Mouse (Mus musculus): ENCODE measurements at regions not wholly inside any gene's neighbourhood (a gene's known extent, or its start where the extent isn't known, plus 50 kb on each side); places are given as distances from the start of the nearest gene placed in this dataset.

DNA sequence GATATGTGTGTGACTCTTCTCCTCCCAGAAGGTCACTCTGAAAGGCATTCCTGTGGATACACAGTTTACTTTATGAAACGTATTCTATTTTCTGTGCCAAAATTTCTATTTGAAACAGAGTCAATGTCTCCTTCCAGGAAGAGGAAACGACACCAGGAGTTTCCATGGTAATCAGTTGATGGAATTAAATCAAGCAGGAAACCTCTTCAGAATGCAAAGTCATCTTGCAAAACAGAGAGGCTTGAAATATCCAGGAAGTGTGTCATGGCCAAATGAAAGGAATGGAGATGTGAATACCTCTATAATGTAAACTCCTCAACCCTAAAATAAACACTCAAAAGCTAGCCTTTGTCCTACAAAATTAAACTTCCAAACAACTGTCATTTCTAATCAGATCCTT lies 189.0 kb upstream of the Agr3 start:
- Histone ChIP-seq H3K27ac (ENCODE audit: low read depth, low read length) (no peak overlapping the region), H3K9me3 (ENCODE audit: control insufficient read depth, low read length) (no peaks in the 10 kb centered on the region), H3K27me3 (ENCODE audit: control insufficient read depth, insufficient read depth, low read length) (no peaks in the 10 kb centered on the region), H3K4me1 (ENCODE audit: control insufficient read depth, insufficient read depth, low read length) (no peaks in the 10 kb centered on the region), H3K4me3 (ENCODE audit: low read depth, low read length) (no peak overlapping the region), H3K36me3 (ENCODE audit: control insufficient read depth, insufficient read depth, low read length) (no peaks in the 10 kb centered on the region), H3K9ac (ENCODE audit: low read length) (no peak overlapping the region), H3K4me2 (no peak overlapping the region)
- DNase-seq (ENCODE audit: low spot score, missing footprints) (no peak), ATAC-seq (ENCODE audit: low FRiP score) (no peak)
- WGBS = 74% methylated on average over 2 of the region's 2 CpGs

DNA sequence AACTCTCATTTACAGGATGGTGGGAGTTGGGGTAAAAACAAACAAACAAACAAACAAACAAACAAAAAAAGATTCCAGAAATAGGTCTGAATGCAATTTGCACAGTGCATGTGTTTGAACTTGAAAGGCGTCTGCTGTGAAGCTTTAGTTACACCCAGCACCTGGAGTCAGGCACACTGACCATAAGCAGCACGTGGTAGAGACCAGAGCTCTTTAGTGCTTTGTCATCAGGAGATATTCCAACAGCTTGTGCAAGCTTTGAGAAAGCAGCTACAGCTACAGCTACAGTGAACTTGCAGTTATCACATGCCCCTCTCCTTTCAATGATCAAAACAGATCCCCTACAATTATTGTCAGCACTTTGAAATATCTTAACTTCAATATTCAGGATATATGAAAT lies 190.4 kb upstream of the Agr3 start:
- no peak for DNase-seq (ENCODE audit: low spot score, missing footprints)
- H3K27ac ChIP-seq (ENCODE audit: low read depth, low read length) = no peak overlapping the region
- no peaks in the 10 kb centered on the region for H3K4me1 ChIP-seq (ENCODE audit: control insufficient read depth, insufficient read depth, low read length)
- no peak overlapping the region for H3K4me3 ChIP-seq (ENCODE audit: low read depth, low read length)
- H3K9ac ChIP-seq (ENCODE audit: low read length) = no peak overlapping the region
- no peaks in the 10 kb centered on the region for H3K36me3 ChIP-seq (ENCODE audit: control insufficient read depth, insufficient read depth, low read length)
- ATAC-seq (ENCODE audit: low FRiP score) = no peak
- H3K27me3 ChIP-seq (ENCODE audit: control insufficient read depth, insufficient read depth, low read length) = no peaks in the 10 kb centered on the region
- no peaks in the 10 kb centered on the region for H3K9me3 ChIP-seq (ENCODE audit: control insufficient read depth, low read length)
- H3K4me2 ChIP-seq = no peak overlapping the region
- WGBS = 83% methylated on average over 2 of the region's 2 CpGs

DNA sequence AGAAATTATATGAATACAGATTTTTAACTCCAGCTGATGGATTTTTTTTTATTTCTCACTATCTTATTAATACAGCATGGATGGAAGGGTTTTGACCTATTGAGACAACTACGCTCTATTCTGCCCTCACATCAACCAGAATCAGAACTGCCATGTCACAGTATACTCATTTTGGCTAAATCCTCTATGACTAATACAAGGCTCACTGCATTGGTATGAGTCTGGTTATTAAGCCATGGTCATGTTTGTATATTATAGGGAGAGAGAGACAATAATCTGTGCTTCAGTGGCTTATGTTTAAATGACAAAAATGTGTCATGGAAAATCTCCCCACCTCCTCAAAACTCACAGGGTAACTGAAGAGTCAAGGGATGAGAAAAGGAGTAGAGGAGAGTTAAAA lies 191.0 kb upstream of the Agr3 start:
- Histone ChIP-seq H3K4me3 (ENCODE audit: low read depth, low read length) (no peak overlapping the region), H3K4me2 (no peak overlapping the region), H3K9me3 (ENCODE audit: control insufficient read depth, low read length) (no peaks in the 10 kb centered on the region), H3K27ac (ENCODE audit: low read depth, low read length) (no peak overlapping the region), H3K9ac (ENCODE audit: low read length) (no peak overlapping the region), H3K36me3 (ENCODE audit: control insufficient read depth, insufficient read depth, low read length) (no peaks in the 10 kb centered on the region), H3K4me1 (ENCODE audit: control insufficient read depth, insufficient read depth, low read length) (no peaks in the 10 kb centered on the region), H3K27me3 (ENCODE audit: control insufficient read depth, insufficient read depth, low read length) (no peaks in the 10 kb centered on the region)
- DNase-seq (ENCODE audit: low spot score, missing footprints) = no peak
- WGBS = 94% methylated on average over 1 of the region's 1 CpGs
- ATAC-seq (ENCODE audit: low FRiP score) = no peak

DNA sequence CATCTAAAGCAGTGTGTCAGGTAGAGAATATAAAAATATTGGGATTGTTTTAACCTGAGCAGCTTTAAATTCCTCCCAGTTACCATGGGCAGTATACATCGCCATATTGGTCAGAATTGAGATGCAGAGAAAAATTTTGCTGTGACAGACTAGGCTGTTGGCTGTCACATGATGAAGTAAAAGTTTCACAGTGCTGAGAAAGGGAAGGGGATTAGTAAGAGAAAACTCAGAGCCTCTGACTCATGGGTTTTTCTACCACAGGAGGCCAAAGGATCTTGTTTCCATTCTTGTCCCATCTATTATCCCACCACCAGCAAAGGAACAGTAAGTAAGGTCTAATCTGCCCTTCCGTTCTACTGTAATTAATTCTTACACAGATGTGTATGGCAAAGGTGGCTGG lies 191.8 kb upstream of the Agr3 start:
- Histone ChIP-seq H3K36me3 (ENCODE audit: control insufficient read depth, insufficient read depth, low read length) (no peaks in the 10 kb centered on the region), H3K27me3 (ENCODE audit: control insufficient read depth, insufficient read depth, low read length) (no peaks in the 10 kb centered on the region), H3K9me3 (ENCODE audit: control insufficient read depth, low read length) (no peaks in the 10 kb centered on the region), H3K4me2 (no peak overlapping the region), H3K27ac (ENCODE audit: low read depth, low read length) (no peak overlapping the region), H3K4me1 (ENCODE audit: control insufficient read depth, insufficient read depth, low read length) (no peaks in the 10 kb centered on the region), H3K9ac (ENCODE audit: low read length) (no peak overlapping the region), H3K4me3 (ENCODE audit: low read depth, low read length) (no peak overlapping the region)
- no peak for DNase-seq (ENCODE audit: low spot score, missing footprints)
- WGBS = 91% methylated on average over 2 of the region's 2 CpGs
- ATAC-seq (ENCODE audit: low FRiP score) = no peak

DNA sequence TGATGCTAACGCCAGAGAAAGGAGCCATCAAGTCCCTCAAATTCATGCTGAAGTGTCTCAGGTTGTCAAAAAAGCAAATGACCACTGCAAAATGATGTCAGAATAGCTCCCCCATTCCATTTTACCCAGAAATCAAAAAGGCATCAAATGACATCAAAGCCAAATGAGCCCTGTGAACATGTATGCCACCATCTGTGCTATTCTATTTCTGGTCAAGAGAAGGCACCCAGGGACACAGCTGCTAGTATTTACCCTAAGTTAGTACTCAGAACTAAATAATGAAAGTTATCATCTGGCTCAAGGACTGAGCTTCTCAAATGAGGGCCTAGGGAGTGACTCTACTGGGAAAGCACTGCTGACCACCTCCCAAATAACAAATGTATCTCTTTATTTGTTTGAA lies 191.1 kb upstream of the Ahr start:
- no peaks in the 10 kb centered on the region for H3K36me3 ChIP-seq (ENCODE audit: control insufficient read depth, insufficient read depth, low read length)
- DNase-seq (ENCODE audit: low spot score, missing footprints) (no peak), ATAC-seq (ENCODE audit: low FRiP score) (no peak)
- H3K4me3 ChIP-seq (ENCODE audit: low read depth, low read length) = no peak overlapping the region
- no peaks in the 10 kb centered on the region for H3K4me1 ChIP-seq (ENCODE audit: control insufficient read depth, insufficient read depth, low read length)
- no peak overlapping the region for H3K4me2 ChIP-seq
- H3K27ac ChIP-seq (ENCODE audit: low read depth, low read length) = no peak overlapping the region
- no peaks in the 10 kb centered on the region for H3K9me3 ChIP-seq (ENCODE audit: control insufficient read depth, low read length)
- H3K27me3 ChIP-seq (ENCODE audit: control insufficient read depth, insufficient read depth, low read length) = no peaks in the 10 kb centered on the region
- WGBS = 71% methylated on average over 1 of the region's 1 CpGs
- no peak overlapping the region for H3K9ac ChIP-seq (ENCODE audit: low read length)

DNA sequence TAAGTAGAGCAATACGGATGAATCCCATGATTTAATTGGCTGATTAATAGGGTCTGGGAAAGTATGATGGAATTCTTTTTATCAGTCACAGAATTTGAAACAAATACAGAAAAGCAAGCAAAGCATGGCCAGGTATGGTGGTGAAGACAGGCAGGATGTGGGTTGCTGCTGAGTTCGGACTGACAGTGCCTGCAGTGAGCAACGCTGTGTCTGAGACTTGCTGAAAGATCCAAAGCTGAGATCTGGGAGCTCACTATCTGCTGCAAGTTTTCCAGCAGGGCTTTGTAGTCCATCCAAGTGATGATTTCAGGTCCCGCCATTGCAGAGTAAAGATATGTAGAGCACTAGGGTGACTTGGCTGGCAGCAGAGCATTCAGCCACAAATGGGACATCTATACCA lies 189.3 kb upstream of the Ahr start:
- DNase-seq (ENCODE audit: low spot score, missing footprints) = no peak
- WGBS = 96% methylated on average over 4 of the region's 4 CpGs
- no peaks in the 10 kb centered on the region for H3K27me3 ChIP-seq (ENCODE audit: control insufficient read depth, insufficient read depth, low read length)
- no peak overlapping the region for H3K4me2 ChIP-seq
- ATAC-seq (ENCODE audit: low FRiP score) = no peak
- no peak overlapping the region for H3K27ac ChIP-seq (ENCODE audit: low read depth, low read length)
- no peak overlapping the region for H3K4me3 ChIP-seq (ENCODE audit: low read depth, low read length)
- H3K9ac ChIP-seq (ENCODE audit: low read length) = no peak overlapping the region
- H3K36me3 ChIP-seq (ENCODE audit: control insufficient read depth, insufficient read depth, low read length) = no peaks in the 10 kb centered on the region
- H3K9me3 ChIP-seq (ENCODE audit: control insufficient read depth, low read length) = no peaks in the 10 kb centered on the region
- H3K4me1 ChIP-seq (ENCODE audit: control insufficient read depth, insufficient read depth, low read length) = no peaks in the 10 kb centered on the region

DNA sequence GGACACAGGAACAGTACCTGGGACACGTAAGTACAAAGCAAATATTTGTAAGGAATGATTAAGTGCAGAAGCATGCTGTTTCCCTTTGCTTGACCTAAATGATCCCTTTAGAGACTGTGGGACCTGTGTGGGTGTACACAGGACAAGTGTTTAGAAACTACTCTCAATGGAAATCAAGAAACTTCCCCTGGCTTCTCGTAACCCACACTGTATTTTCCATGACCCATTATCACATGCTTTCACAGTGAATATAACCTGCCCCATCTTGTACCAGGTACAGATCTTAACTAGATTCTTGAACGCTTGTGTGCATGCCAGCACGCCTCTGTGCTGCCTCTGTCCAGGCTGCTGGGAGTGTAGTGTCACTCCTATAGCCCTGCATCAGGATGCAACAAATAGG lies 177.8 kb upstream of the Ahr start:
- Histone ChIP-seq H3K36me3 (ENCODE audit: control insufficient read depth, insufficient read depth, low read length) (no peaks in the 10 kb centered on the region), H3K4me1 (ENCODE audit: control insufficient read depth, insufficient read depth, low read length) (no peaks in the 10 kb centered on the region), H3K27ac (ENCODE audit: low read depth, low read length) (no peak overlapping the region), H3K4me3 (ENCODE audit: low read depth, low read length) (no peak overlapping the region), H3K9ac (ENCODE audit: low read length) (no peak overlapping the region), H3K9me3 (ENCODE audit: control insufficient read depth, low read length) (no peaks in the 10 kb centered on the region), H3K27me3 (ENCODE audit: control insufficient read depth, insufficient read depth, low read length) (no peaks in the 10 kb centered on the region), H3K4me2 (no peak overlapping the region)
- DNase-seq (ENCODE audit: low spot score, missing footprints) (no peak), ATAC-seq (ENCODE audit: low FRiP score) (no peak)
- 87% methylated on average over 4 of the region's 4 CpGs for WGBS

DNA sequence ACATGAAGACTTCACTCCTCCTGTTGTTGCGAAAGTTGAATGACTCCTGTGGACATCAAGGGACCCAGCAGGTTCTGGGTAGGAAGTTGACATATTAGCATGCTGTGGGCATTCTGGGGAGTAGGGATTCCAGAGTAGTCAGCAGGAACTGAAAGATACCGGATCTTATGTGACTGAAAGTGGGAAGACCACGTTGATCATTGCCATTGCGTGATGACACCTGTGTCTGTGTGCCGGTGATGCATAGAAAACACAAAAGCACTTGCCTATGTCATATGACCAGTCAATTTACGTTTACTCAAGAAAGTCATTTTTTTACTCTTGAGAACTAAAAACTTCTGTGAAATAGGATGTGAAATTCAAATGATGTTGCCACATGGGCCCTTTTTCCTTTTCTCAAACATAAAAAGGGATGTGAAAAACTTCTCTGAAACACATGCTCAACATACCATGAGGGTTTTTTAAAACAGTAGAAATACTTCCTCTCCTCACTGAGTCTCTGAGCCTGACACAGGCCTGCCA lies 176.8 kb upstream of the Ahr start:
- H3K4me2 ChIP-seq = no peak overlapping the region
- 92% methylated on average over 6 of the region's 6 CpGs for WGBS
- no peaks in the 10 kb centered on the region for H3K9me3 ChIP-seq (ENCODE audit: control insufficient read depth, low read length)
- H3K4me1 ChIP-seq (ENCODE audit: control insufficient read depth, insufficient read depth, low read length) = no peaks in the 10 kb centered on the region
- no peak for DNase-seq (ENCODE audit: low spot score, missing footprints)
- no peak for ATAC-seq (ENCODE audit: low FRiP score)
- no peaks in the 10 kb centered on the region for H3K36me3 ChIP-seq (ENCODE audit: control insufficient read depth, insufficient read depth, low read length)
- no peaks in the 10 kb centered on the region for H3K27me3 ChIP-seq (ENCODE audit: control insufficient read depth, insufficient read depth, low read length)
- H3K4me3 ChIP-seq (ENCODE audit: low read depth, low read length) = no peak overlapping the region
- H3K9ac ChIP-seq (ENCODE audit: low read length) = no peak overlapping the region
- H3K27ac ChIP-seq (ENCODE audit: low read depth, low read length) = no peak overlapping the region

DNA sequence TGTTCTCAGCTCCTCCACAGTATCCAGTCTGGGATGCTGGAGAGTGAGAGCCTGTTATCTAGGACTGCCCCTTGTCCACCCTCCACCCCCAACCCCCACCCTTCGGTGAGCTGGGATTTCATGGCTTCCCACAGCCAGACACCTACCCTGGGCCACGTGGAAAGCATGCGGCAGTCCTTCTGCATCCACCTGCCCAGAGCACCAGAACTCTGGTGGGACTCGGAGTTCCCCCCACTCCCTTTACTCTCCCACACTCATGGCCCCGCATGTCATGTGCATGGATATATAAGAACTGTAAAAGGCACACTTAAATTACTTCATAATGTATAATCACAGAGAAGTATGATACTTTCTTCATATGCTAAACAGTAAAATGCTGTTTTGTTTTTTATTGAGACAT lies 175.5 kb upstream of the Ahr start:
- no peaks in the 10 kb centered on the region for H3K4me1 ChIP-seq (ENCODE audit: control insufficient read depth, insufficient read depth, low read length)
- no peak overlapping the region for H3K9ac ChIP-seq (ENCODE audit: low read length)
- no peak overlapping the region for H3K4me3 ChIP-seq (ENCODE audit: low read depth, low read length)
- H3K27ac ChIP-seq (ENCODE audit: low read depth, low read length) = no peak overlapping the region
- H3K4me2 ChIP-seq = no peak overlapping the region
- 64% methylated on average over 5 of the region's 5 CpGs for WGBS
- no peaks in the 10 kb centered on the region for H3K27me3 ChIP-seq (ENCODE audit: control insufficient read depth, insufficient read depth, low read length)
- H3K36me3 ChIP-seq (ENCODE audit: control insufficient read depth, insufficient read depth, low read length) = no peaks in the 10 kb centered on the region
- no peak for ATAC-seq (ENCODE audit: low FRiP score)
- H3K9me3 ChIP-seq (ENCODE audit: control insufficient read depth, low read length) = no peaks in the 10 kb centered on the region
- no peak for DNase-seq (ENCODE audit: low spot score, missing footprints)

DNA sequence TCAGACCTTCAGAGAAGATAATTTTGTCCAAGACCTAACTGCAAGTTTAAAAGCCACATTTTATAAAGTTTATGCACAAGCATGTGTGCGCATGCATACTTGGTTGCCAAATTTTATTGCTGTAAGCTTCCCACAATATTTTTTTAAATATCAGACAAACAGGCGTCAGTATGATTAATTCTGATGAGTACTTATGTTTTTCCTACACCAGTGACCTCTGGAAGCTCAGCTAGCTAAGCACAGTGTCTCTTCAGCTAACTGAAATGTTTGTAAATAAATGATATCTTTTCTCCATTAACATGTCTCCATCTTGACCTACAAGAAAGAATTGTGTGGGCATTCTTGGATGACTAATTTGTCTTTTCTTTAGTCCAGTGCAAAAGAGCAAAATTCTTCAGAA lies 168.6 kb upstream of the Ahr start:
- Histone ChIP-seq H3K27me3 (ENCODE audit: control insufficient read depth, insufficient read depth, low read length) (no peaks in the 10 kb centered on the region), H3K9ac (ENCODE audit: low read length) (no peak overlapping the region), H3K27ac (ENCODE audit: low read depth, low read length) (no peak overlapping the region), H3K4me2 (no peak overlapping the region), H3K36me3 (ENCODE audit: control insufficient read depth, insufficient read depth, low read length) (no peaks in the 10 kb centered on the region), H3K4me3 (ENCODE audit: low read depth, low read length) (no peak overlapping the region), H3K4me1 (ENCODE audit: control insufficient read depth, insufficient read depth, low read length) (no peaks in the 10 kb centered on the region), H3K9me3 (ENCODE audit: control insufficient read depth, low read length) (no peaks in the 10 kb centered on the region)
- WGBS = 91% methylated on average over 2 of the region's 2 CpGs
- DNase-seq (ENCODE audit: low spot score, missing footprints) (no peak), ATAC-seq (ENCODE audit: low FRiP score) (no peak)

All from midbrain, embryonic 11.5 days (tissue).